Mouse (Mus musculus): ENCODE data around the gene Shbg. TPM values are rescaled to one million over a fixed set of nuclear protein-coding genes. Genes with fewer than 3 reads are reported as not detected.

Gene Shbg
- polyA plus RNA-seq, 1 experiment from 2014 or later = not detected

DNA sequence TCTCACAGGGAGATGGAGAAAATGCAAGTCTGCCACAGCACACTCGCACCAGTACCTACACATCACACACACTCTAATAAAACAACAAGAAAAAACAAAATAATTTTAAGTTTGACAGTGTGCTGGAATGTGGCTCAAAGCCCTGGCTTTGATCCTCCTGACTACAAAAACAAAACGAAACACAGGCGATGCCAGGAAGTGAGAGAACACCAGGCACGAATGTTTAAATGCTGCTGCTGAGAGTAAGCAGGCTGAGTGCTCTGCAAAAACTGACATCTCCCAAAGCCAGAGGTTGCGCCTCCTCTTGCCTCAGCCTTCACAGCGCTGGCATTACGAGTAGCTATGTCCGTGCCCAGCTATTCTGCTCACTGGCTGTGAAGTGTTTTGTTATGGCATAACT, 52.6 kb downstream of the Shbg start:
- Histone ChIP-seq H3K27me3 (ENCODE audit: insufficient read depth, poor library complexity, severe bottlenecking) (peaks cover 4% of the 10 kb centered on the region; the same call in 1 of the 2 replicates), H3K9me3 (no peaks in the 10 kb centered on the region), H3K4me3 (0 out of 2 replicates have a peak overlapping the region, but pooled peaks have one; percentile 11), H3K36me3 (peaks cover 85% of the 10 kb centered on the region), H3K4me1 (replicated peaks) (peaks cover 50% of the 10 kb centered on the region), H3K27ac (no peak overlapping the region; the same call in 1 of the 2 replicates)
- 75% methylated on average over 8 of the region's 8 CpGs for whole genome bisulfite sequencing
- no peak for DNase-seq (ENCODE audit: low spot score)

MicroRNAs encoded within 50 kb of the gene (microRNA counts, 519-probe panel; counts per million panel counts)
- microRNA mmu-miR-1934 (1,255 counts per million, percentile 77 among the panel's probes with 10 or more counts), microRNA mmu-miR-467f (1,255 counts per million, percentile 77 among the panel's probes with 10 or more counts)

Other genes starting within 250 kb of the Shbg start
- gene Chd3, start 248.5 kb downstream of the Shbg start, polyA plus RNA-seq (2016; fragmentation: Nextera tagmentation; extraction: Ambion mirVana) = 45.1 and 46.9 TPM in 2 replicates
- 148 and 159 TPM in 2 replicates for gene Naa38, start 222.4 kb downstream of the Shbg start, polyA plus RNA-seq (2016; fragmentation: Nextera tagmentation; extraction: Ambion mirVana)
- 47.2 and 51.7 TPM in 2 replicates for gene Cyb5d1, start 222.3 kb downstream of the Shbg start, polyA plus RNA-seq (2016; fragmentation: Nextera tagmentation; extraction: Ambion mirVana)
- 22.1 and 22.2 TPM in 2 replicates for gene Tmem88, start 219.7 kb downstream of the Shbg start, polyA plus RNA-seq (2016; fragmentation: Nextera tagmentation; extraction: Ambion mirVana)
- gene Kdm6b, start 204.2 kb downstream of the Shbg start, polyA plus RNA-seq (2016; fragmentation: Nextera tagmentation; extraction: Ambion mirVana) = 37.9 and 43.4 TPM in 2 replicates
- 2.0 and 2.6 TPM in 2 replicates for gene Dnah2, start 68.8 kb downstream of the Shbg start, polyA plus RNA-seq (2016; fragmentation: Nextera tagmentation; extraction: Ambion mirVana)
- gene Efnb3, start 57.7 kb downstream of the Shbg start, polyA plus RNA-seq (2016; fragmentation: Nextera tagmentation; extraction: Ambion mirVana) = 61.9 and 67.2 TPM in 2 replicates
- gene Wrap53, start 37.6 kb downstream of the Shbg start, polyA plus RNA-seq (2016; fragmentation: Nextera tagmentation; extraction: Ambion mirVana) = 40.6 and 41.4 TPM in 2 replicates
- 166 and 173 TPM in 2 replicates for gene Trp53, start 37.5 kb downstream of the Shbg start, polyA plus RNA-seq (2016; fragmentation: Nextera tagmentation; extraction: Ambion mirVana)
- gene Atp1b2, start 12.0 kb downstream of the Shbg start, polyA plus RNA-seq (2016; fragmentation: Nextera tagmentation; extraction: Ambion mirVana) = 7.5 and 7.8 TPM in 2 replicates
- 15.4 and 24.5 TPM in 2 replicates for gene Sat2, start 4.1 kb upstream of the Shbg start, polyA plus RNA-seq (2016; fragmentation: Nextera tagmentation; extraction: Ambion mirVana)
- gene Fxr2, start 15.1 kb upstream of the Shbg start, polyA plus RNA-seq (2016; fragmentation: Nextera tagmentation; extraction: Ambion mirVana) = 37.9 and 47.4 TPM in 2 replicates
- gene Sox15, start 37.4 kb upstream of the Shbg start, polyA plus RNA-seq (2016; fragmentation: Nextera tagmentation; extraction: Ambion mirVana) = 0.37 TPM in 1 of 2 replicates, not detected in the other
- 80.6 and 88.3 TPM in 2 replicates for gene Mpdu1, start 44.7 kb upstream of the Shbg start, polyA plus RNA-seq (2016; fragmentation: Nextera tagmentation; extraction: Ambion mirVana)
- gene Cd68, start 48.2 kb upstream of the Shbg start, polyA plus RNA-seq (2016; fragmentation: Nextera tagmentation; extraction: Ambion mirVana) = 7.2 and 8.7 TPM in 2 replicates
- gene Eif4a1, start 54.5 kb upstream of the Shbg start, polyA plus RNA-seq (2016; fragmentation: Nextera tagmentation; extraction: Ambion mirVana) = 740 and 935 TPM in 2 replicates
- gene Senp3, start 64.2 kb upstream of the Shbg start, polyA plus RNA-seq (2016; fragmentation: Nextera tagmentation; extraction: Ambion mirVana) = 116 and 122 TPM in 2 replicates
- 0.14 and 0.30 TPM in 2 replicates for gene Tnfsf13, start 67.9 kb upstream of the Shbg start, polyA plus RNA-seq (2016; fragmentation: Nextera tagmentation; extraction: Ambion mirVana)
- gene Tnfsf12, start 77.9 kb upstream of the Shbg start, polyA plus RNA-seq (2016; fragmentation: Nextera tagmentation; extraction: Ambion mirVana) = 2.2 and 2.3 TPM in 2 replicates
- gene Tnfsfm13, start 78.2 kb upstream of the Shbg start, polyA plus RNA-seq (2016; fragmentation: Nextera tagmentation; extraction: Ambion mirVana) = 0.82 and 0.85 TPM in 2 replicates
- gene Polr2a, start 140.7 kb upstream of the Shbg start, polyA plus RNA-seq (2016; fragmentation: Nextera tagmentation; extraction: Ambion mirVana) = 31.1 and 37.9 TPM in 2 replicates
- 0.50 TPM in 1 of 2 replicates, not detected in the other for gene Slc35g3, start 144.1 kb upstream of the Shbg start, polyA plus RNA-seq (2016; fragmentation: Nextera tagmentation; extraction: Ambion mirVana)
- 0.80 and 1.2 TPM in 2 replicates for gene Zbtb4, start 148.0 kb upstream of the Shbg start, polyA plus RNA-seq (2016; fragmentation: Nextera tagmentation; extraction: Ambion mirVana)
- 1.6 and 2.2 TPM in 2 replicates for gene Chrnb1, start 178.0 kb upstream of the Shbg start, polyA plus RNA-seq (2016; fragmentation: Nextera tagmentation; extraction: Ambion mirVana)
- 0.76 and 1.8 TPM in 2 replicates for gene Fgf11, start 184.0 kb upstream of the Shbg start, polyA plus RNA-seq (2016; fragmentation: Nextera tagmentation; extraction: Ambion mirVana)
- 1.3 and 1.5 TPM in 2 replicates for gene Tmem102, start 187.7 kb upstream of the Shbg start, polyA plus RNA-seq (2016; fragmentation: Nextera tagmentation; extraction: Ambion mirVana)
- not detected in 2 replicates for gene Gm39566, start 197.4 kb upstream of the Shbg start, polyA plus RNA-seq (2016; fragmentation: Nextera tagmentation; extraction: Ambion mirVana)
- gene Spem2, start 200.6 kb upstream of the Shbg start, polyA plus RNA-seq (2016; fragmentation: Nextera tagmentation; extraction: Ambion mirVana) = not detected in 2 replicates
- gene Spem1, start 204.3 kb upstream of the Shbg start, polyA plus RNA-seq (2016; fragmentation: Nextera tagmentation; extraction: Ambion mirVana) = 0.34 TPM in 1 of 2 replicates, not detected in the other
- 5.8 and 9.1 TPM in 2 replicates for gene Nlgn2, start 219.9 kb upstream of the Shbg start, polyA plus RNA-seq (2016; fragmentation: Nextera tagmentation; extraction: Ambion mirVana)
- gene Tmem256, start 220.6 kb upstream of the Shbg start, polyA plus RNA-seq (2016; fragmentation: Nextera tagmentation; extraction: Ambion mirVana) = 312 and 362 TPM in 2 replicates
- gene Plscr3, start 228.5 kb upstream of the Shbg start, polyA plus RNA-seq (2016; fragmentation: Nextera tagmentation; extraction: Ambion mirVana) = 85.3 and 88.7 TPM in 2 replicates
- 0.77 and 1.7 TPM in 2 replicates for gene Tnk1, start 240.8 kb upstream of the Shbg start, polyA plus RNA-seq (2016; fragmentation: Nextera tagmentation; extraction: Ambion mirVana)